Mouse (Mus musculus) embryonic facial prominence, embryonic 10.5 days (tissue): Measurements from ENCODE around the gene Atxn1l. TPM values are rescaled to one million over a fixed set of nuclear protein-coding genes. Genes with fewer than 3 reads are reported as not detected.

ENCODE experiments used
- DNase-seq: peaks from one replicate; pipeline ENCODE4 v3.0.0-alpha.2; 2017; ENCODE audit warnings: low spot score
- H3K27ac ChIP-seq: fragments of 300-500 bp; sonication (generic); replicated peaks from 2 replicates; pipeline ENCODE4 v1.5.1; 2016; ENCODE audit warnings: mild to moderate bottlenecking
- H3K27me3 ChIP-seq: fragments of 300-500 bp; sonication (generic); replicated peaks from 2 replicates; pipeline ENCODE4 v1.6.1; 2016; ENCODE audit warnings: low read depth, mild to moderate bottlenecking; ENCODE audit not compliant: poor library complexity, severe bottlenecking
- H3K36me3 ChIP-seq: fragments of 300-500 bp; sonication (generic); replicated peaks from 2 replicates; pipeline ENCODE4 v1.6.1; 2016; ENCODE audit warnings: mild to moderate bottlenecking, moderate library complexity
- H3K4me1 ChIP-seq: fragments of 300-500 bp; sonication (generic); 2 replicates; pipeline ENCODE4 v1.6.1; 2016
- H3K4me3 ChIP-seq: fragments of 300-500 bp; sonication (generic); 2 replicates; pipeline ENCODE4 v1.5.1; 2016; ENCODE audit warnings: mild to moderate bottlenecking, moderate library complexity
- H3K9me3 ChIP-seq: fragments of 300-500 bp; sonication (generic); 2 replicates; pipeline ENCODE4 v1.6.1; 2016; ENCODE audit warnings: mild to moderate bottlenecking
- WGBS: fragments of 180-500 bp; shearing (Covaris S2); methylation state at CpG from one replicate; pipeline ENCODE4 v1.1.7; 2016; 5-methylcytosine and 5-hydroxymethylcytosine counted together
- polyA plus RNA-seq: library from polyadenylated mRNA; unstranded; fragments of >200 nt; fragmentation: Nextera tagmentation; extraction: Ambion mirVana; gene quantifications from 2 replicates; pipeline ENCODE4 v1.2.1, GENCODE M21; 2016

The Atxn1l gene
- polyA plus RNA-seq, 1 experiment from 2014 or later = 8.3 TPM

DNA sequence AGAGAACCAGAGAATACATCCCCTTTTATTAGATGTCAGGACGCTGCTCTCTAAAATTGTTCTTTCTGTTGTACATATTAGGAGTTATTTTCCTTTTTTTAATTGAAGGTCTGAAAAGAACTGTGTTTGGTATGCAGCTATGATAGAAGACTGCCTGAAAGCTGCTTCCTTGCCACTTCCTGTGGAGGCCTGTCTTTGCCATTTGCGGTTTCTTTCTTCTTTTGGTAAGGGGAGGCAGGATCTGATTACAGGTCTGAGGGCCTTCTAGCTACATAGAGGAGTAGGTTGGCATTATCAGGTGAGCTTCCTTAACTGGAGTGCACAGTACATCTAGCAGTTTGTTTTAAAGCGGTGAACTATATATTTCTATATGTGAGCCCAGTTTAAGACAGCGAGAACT lies 29.6 kb downstream of the Atxn1l start:
- Histone ChIP-seq H3K27ac (no peak overlapping the region), H3K27me3 (peaks cover 17% of the 10 kb centered on the region), H3K36me3 (peaks cover 56% of the 10 kb centered on the region), H3K9me3 (no peaks in the 10 kb centered on the region), H3K4me3 (no peak overlapping the region), H3K4me1 (peaks cover 28% of the 10 kb centered on the region)
- WGBS = 95% methylated on average over 4 of the region's 4 CpGs
- DNase-seq = no peak

DNA sequence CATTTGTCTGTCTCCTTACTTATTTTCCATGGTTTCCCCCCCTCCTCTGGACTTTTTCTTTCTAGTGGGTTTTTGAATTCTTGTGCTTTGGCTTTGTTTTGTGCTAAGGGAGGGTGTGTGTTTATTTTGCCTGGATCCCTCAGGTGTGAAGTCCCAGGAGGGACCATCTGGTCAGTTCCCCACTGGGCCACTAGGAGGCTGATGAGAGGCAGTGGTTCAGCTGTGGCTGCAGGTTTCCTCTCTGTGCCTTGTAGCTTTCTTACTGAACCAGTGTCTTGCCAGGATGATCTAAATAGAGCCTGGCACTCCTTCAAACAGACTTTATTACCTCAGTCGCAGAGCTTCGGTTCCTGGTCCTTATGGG lies 30.7 kb downstream of the Atxn1l start:
- Histone ChIP-seq H3K36me3 (peaks cover 45% of the 10 kb centered on the region), H3K27me3 (peaks cover 20% of the 10 kb centered on the region), H3K27ac (0 out of 2 replicates have a peak overlapping the region, but pooled peaks have one; percentile 100), H3K9me3 (no peaks in the 10 kb centered on the region), H3K4me3 (peak overlapping the region; percentile 94), H3K4me1 (peaks cover 28% of the 10 kb centered on the region)
- DNase-seq = peak; percentile 83
- WGBS = 38% methylated on average over 2 of the region's 2 CpGs

DNA sequence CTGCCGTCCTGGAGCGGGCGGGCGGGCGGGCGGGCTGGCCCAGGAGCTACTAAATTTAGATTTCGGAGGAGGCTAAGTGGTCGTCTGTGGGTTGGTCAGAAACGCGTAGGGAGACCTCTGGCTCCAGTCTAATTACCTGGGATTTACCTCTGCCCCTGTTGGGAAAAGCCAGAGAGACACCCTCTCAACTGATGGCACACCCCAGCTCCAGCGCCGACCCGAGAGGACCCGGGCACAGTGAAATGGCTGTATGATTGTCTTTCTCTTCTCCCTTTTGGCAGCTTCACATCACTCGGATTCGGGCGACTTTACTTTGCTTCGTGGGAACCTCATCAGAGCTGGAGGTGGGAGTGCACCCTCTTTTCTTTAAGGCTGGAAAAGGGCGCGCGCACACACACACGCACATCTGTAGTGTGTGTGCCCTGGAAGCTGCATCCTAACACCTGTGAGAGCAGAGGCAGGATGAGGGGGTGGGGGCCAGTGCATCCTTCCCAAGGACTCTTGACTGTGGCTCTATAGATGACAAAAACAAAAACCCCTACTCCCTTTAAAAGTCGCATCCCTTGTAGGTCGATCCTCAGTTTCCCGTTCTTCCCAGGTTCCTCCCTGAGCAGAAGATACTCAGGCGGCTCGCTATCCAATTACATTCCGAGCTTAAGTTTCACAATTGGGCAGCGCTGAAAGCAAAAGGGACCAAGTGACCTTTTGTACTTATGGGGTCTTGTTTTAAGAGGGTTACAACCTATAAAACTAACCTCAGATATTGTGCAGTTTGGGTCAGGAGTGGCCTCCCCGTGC lies 31.3 kb downstream of the Atxn1l start:
- DNase-seq = no peak
- H3K27me3 ChIP-seq = peaks cover 20% of the 10 kb centered on the region
- peak overlapping the region; percentile 100 for H3K27ac ChIP-seq
- H3K4me3 ChIP-seq = peak overlapping the region; percentile 94
- H3K4me1 ChIP-seq = peaks cover 28% of the 10 kb centered on the region
- peaks cover 40% of the 10 kb centered on the region for H3K36me3 ChIP-seq
- 1% methylated on average over 30 of the region's 30 CpGs for WGBS
- no peaks in the 10 kb centered on the region for H3K9me3 ChIP-seq

DNA sequence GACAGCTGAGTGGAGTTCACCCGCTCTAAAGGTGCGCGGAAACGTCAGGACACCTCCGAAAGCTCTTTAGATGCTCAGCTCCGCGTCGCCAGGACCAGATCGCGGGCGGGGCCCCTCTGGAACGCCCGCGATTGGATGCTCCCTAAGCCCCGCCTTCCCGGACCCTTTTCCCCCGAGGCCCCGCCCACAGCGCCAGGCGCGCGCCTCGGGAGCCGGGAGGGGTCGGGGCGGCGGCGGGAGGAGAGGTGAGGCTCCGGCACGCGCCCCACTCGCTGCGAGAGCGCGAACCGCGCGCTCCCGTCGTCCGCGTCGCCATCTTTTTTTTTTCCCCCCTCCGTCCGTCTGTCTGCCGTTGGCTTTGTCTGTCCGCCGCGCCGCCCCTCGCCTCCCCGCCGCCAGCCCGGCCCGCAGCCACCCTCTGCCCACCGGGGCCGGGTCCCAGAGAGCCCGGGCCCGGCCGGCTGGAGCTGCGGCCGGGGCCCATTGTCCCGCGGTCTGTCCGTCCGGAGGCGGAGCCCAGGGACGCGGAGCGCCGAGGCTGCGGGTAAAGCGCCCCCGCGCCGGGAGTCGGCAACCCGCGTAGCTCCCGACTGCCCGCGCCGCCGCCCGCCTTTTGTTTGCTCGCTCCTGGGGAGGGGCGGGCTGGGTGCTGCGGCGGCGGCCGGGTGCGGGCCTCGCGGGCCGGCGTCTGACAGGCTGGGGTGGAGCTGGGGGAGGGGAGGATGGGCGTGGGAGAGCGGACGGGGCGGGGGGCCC lies 32.0 kb downstream of the Atxn1l start, which contains the start of gene Zfp821:
TSS of gene Zfp821 (plus strand) at position 227 of the 756 bp plus-strand sequence.
- H3K4me3 ChIP-seq = peak within 1 kb of the TSS; percentile 94
- under 1% methylated on average over 96 of the region's 100 CpGs for WGBS
- peaks cover 32% of the 10 kb centered on the region for H3K36me3 ChIP-seq
- DNase-seq = peak; percentile 97
- H3K4me1 ChIP-seq = peaks cover 28% of the 10 kb centered on the region
- peak within 1 kb of the TSS; percentile 100 for H3K27ac ChIP-seq
- H3K9me3 ChIP-seq = no peaks in the 10 kb centered on the region
- peaks cover 20% of the 10 kb centered on the region for H3K27me3 ChIP-seq

DNA sequence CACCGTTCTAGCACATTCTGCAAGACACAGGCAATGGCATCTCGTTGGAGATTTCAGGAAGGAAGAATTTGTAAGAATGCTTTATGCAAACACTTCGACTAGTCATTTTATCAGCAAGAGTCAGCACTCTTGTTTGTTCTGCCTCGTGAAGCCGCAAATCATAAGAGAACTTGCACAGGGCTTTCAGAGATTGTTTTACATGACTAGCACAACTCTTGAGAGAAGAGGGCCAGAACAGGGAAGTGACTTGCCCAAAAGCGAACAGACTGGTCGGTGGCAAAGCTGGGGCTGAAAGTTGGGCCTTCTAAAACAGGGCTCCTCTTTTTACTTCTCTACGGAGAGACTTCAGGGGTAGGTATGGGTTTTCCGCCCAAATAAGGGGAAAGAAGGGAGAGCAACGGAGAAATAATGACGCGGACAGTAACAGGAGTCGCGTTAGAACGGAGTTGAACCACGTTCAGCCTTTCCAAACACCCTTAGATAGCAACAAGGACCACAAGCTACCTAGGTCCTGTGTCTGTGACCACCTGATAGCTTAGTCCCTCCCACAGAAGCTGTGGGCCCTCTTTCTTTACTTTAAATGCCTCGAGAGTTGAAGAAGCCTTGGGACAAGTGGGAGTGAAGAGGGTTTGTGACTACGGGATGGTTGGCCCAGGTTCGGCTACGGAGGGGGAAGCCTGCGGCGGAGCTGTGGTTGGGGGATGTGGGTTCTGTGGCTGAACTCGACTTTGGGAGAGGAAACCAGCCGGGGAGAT lies 32.8 kb downstream of the Atxn1l start:
- Histone ChIP-seq H3K27me3 (peaks cover 20% of the 10 kb centered on the region), H3K36me3 (peaks cover 24% of the 10 kb centered on the region), H3K4me1 (peaks cover 28% of the 10 kb centered on the region), H3K27ac (peak overlapping the region; percentile 100), H3K9me3 (no peaks in the 10 kb centered on the region), H3K4me3 (peak overlapping the region; percentile 94)
- no peak for DNase-seq
- 15% methylated on average over 24 of the region's 24 CpGs for WGBS

DNA sequence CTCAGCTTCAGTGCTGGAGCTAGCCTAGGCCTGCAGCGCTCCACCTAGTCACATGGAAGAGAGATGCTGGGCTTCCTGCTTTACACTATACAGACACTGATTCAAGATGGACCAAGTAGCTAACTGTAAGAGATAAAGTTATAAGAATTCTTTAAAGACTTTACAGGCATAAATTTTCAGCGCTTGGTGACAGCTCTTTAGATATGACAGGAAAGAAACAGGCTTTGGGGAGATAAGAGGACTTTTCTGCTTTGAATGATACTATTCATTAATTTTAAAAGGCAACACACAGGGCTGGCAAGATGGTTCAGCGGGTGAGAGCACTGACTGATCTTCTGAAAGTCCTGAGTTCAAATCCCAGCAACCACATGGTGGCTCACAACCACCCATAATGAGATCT lies 39.1 kb downstream of the Atxn1l start:
- Histone ChIP-seq H3K27ac (no peak overlapping the region), H3K4me3 (no peak overlapping the region), H3K9me3 (no peaks in the 10 kb centered on the region), H3K4me1 (peaks cover 9% of the 10 kb centered on the region), H3K36me3 (no peaks in the 10 kb centered on the region), H3K27me3 (peaks cover 10% of the 10 kb centered on the region; the same call in 1 of the 2 replicates)
- no peak for DNase-seq
- WGBS = 80% methylated on average over 3 of the region's 3 CpGs

DNA sequence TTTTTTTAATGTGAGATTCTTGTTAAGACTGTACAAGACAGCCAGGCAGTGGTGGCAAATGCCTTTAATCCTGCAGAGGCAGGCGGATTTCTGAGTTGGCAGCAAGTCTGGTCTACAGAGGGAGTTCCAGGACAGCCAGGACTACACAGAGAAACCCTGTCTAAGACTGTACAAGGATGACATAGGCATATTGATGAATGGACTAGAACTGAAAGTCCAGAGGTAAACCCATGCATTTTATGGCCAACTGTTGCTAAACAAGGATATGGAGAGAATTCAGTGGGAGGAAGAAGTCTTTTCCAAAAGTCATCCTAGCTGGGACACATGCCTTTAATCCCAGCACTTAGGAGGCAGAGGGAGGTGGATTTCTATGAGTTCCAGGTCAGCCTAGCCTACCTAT lies 39.8 kb downstream of the Atxn1l start:
- Histone ChIP-seq H3K4me1 (peaks cover 9% of the 10 kb centered on the region), H3K4me3 (no peak overlapping the region), H3K27me3 (peaks cover 5% of the 10 kb centered on the region; the same call in 1 of the 2 replicates), H3K27ac (no peak overlapping the region), H3K9me3 (no peaks in the 10 kb centered on the region), H3K36me3 (no peaks in the 10 kb centered on the region)
- WGBS = 68% methylated on average over 1 of the region's 1 CpGs
- DNase-seq = no peak

DNA sequence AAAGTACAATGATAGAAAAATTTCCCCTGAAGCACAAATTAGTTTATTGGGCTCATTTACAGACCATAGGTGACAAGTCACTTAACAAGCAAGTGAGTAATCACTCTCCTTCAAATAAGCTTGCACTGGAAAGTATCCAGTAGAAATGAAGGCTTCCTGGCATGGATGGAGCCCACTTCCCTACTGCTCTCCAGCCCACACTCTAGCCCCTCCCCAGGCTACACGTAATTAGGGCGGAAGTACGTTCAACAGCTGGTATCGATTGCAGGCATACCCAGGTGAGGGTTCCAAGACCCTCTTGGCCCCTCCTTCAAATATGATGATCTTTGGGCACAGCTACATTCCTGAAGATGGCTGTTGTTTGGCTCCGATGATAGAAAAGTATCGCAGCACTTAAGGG lies 43.4 kb downstream of the Atxn1l start:
- Histone ChIP-seq H3K9me3 (no peaks in the 10 kb centered on the region), H3K27me3 (0 out of 2 replicates have a peak, but pooled peaks cover 3% of the 10 kb centered on the region), H3K27ac (no peak overlapping the region), H3K4me3 (peak overlapping the region; percentile 99), H3K36me3 (peaks cover 16% of the 10 kb centered on the region), H3K4me1 (peaks cover 29% of the 10 kb centered on the region)
- peak; percentile 30 for DNase-seq
- 44% methylated on average over 6 of the region's 6 CpGs for WGBS

DNA sequence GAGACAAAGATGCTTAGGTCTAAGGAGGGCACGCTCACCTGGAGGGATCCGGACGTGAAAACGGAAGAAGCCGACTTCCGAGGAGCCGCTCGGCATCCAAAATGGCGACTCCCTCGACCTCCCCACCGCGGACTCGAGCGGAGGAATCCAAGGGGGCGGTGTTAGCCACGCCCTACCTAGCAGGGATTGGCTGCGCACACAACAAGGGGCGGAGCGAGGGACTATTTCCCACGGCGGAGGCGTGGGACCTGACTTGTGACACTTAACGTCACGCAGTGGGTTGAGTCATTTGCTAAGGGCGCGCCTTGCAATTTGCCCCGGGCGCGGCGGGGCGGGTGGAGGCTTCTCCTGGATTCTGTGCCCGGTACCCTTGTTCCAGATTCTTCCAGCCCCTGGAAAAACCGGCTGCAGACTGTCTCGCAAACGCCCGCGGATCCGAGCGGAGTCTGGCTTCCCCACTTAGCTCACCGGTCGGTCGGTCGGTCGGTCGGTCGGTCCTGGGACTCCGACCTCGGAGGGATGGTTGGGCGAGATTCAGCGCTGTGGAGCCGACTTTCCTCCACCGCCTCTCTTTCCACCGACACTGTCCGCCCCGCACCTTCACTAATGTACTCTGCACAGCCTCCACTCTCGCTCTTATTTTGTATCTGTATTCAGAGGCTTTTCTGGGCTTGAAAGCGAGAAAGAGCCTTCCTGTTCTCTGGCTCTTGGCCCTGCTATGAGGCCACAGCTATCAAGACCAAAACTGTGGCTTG lies 44.2 kb downstream of the Atxn1l start, which contains the start of gene Ist1:
TSS of gene Ist1 (minus strand) at position 115 of the 755 bp plus-strand sequence.
- Histone ChIP-seq H3K27ac (peak within 1 kb of the TSS; percentile 96), H3K36me3 (peaks cover 19% of the 10 kb centered on the region), H3K27me3 (0 out of 2 replicates have a peak, but pooled peaks cover 3% of the 10 kb centered on the region), H3K4me1 (peaks cover 29% of the 10 kb centered on the region), H3K4me3 (peak within 1 kb of the TSS; percentile 99), H3K9me3 (no peaks in the 10 kb centered on the region)
- under 1% methylated on average over 57 of the region's 57 CpGs for WGBS
- DNase-seq = peak; percentile 98

DNA sequence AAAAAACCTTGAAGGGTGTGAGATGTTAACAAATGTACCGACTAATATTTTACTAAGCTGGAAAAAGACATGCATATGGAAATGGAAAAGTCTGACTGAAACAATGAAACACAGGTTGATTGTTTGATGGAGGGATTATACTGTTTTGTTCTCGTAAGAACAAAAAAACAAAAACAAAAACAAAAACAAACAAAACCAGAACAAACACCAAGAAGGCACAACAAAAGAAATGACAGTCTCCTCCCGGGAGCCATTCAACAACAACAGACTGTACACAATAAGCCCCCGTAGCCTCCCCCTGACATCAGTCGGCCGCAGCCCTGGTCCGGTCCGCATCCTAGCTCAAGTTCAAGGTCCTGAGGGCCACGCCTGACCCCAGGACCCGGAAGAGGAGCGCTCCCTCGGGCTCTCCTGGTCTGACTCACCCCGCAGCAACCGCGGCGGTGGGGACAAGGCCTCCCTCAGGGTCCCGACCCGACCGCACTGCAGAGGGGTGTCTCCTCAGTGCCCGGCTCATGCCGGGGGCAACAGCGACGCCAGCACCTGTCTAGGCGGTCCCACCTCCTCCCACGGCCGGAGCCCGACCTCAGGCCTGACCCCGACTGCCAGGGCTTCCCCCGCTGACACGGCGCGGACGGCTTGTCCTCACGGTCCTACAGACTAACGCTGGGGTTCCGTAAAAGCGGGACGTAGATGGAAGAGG lies 44.9 kb downstream of the Atxn1l start:
- no peak for DNase-seq
- Histone ChIP-seq H3K4me3 (peak overlapping the region; percentile 99), H3K27me3 (0 out of 2 replicates have a peak, but pooled peaks cover 3% of the 10 kb centered on the region), H3K27ac (peak overlapping the region; percentile 96), H3K36me3 (peaks cover 22% of the 10 kb centered on the region), H3K4me1 (peaks cover 29% of the 10 kb centered on the region), H3K9me3 (no peaks in the 10 kb centered on the region)
- 1% methylated on average over 38 of the region's 38 CpGs for WGBS

DNA sequence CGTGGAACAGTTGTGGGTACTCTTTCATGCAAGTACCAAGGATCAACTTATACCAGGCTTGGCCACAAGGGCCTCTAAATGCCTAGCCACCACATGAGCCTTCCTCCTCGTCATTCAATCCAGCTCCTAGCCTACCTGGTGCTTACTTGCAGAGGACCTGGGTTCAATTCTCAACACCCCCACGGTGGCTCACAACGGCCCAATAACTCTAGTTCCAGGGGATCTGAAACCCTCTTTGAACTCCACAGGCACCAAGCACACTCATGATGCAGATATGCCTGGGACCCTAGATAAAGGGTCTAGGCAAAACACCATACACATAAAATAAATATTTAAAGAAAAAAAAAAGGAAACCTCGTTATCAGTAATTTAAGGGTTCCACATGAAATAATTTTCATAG lies 45.8 kb downstream of the Atxn1l start:
- Histone ChIP-seq H3K4me1 (peaks cover 29% of the 10 kb centered on the region), H3K27me3 (0 out of 2 replicates have a peak, but pooled peaks cover 3% of the 10 kb centered on the region), H3K9me3 (no peaks in the 10 kb centered on the region), H3K4me3 (peak overlapping the region; percentile 99), H3K36me3 (peaks cover 24% of the 10 kb centered on the region), H3K27ac (no peak overlapping the region)
- peak; percentile 46 for DNase-seq
- WGBS = 65% methylated on average over 5 of the region's 5 CpGs
